Mouse (Mus musculus) ES-Bruce4 (cell line): ENCODE data around the gene Adam17.

Source experiments
- CTCF ChIP-seq: IDR thresholded peaks from one replicate; pipeline ENCODE4 v1.8.1; 2011; ENCODE audit warnings: low read depth, low read length
- EP300 ChIP-seq: IDR thresholded peaks from 2 replicates; pipeline ENCODE4 v1.6.1; 2011; ENCODE audit warnings: low read depth, low read length; ENCODE audit not compliant: insufficient read depth

DNA sequence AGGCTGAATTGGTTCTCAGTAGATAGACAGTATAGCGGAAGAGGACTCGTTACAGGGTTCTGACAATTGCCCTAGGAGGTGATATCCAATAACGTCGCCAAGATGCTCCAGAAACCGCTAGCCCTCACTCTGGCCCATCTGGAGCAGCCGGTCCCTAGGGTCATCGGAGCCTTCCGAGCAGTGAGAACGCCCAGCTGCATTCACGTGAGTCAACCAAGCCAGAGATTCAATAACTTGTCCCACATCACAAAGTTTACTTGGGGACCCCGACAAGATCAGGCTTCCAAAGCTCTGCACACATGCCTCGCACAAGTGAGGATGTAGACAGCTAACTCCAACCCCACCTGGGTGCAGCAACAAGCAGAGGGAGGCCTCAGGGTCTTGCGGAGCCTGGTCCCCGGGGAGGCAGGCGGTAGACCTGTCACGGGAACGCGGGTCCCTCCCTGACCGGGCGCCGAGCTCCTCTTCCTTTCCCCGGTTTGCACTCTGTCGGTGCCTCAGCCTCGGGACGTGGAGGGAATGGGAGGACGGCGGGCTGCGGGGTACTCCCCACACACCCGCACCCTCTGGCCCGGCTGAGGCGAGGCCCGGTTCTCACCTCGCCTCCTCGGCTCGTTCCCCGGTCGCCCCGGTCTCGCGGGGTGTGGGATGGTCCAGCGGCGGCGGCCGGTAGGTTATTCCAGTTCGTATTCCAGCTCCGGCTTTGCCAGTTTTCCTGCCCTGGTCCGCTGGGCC, 87.8 kb downstream of the Adam17 start:
- no peak for TF ChIP-seq CTCF
- no peak for TF ChIP-seq EP300
